Mouse (Mus musculus) cerebellum, adult 2 months (tissue): ENCODE measurements at regions not wholly inside any gene's neighbourhood (a gene's known extent, or its start where the extent isn't known, plus 50 kb on each side); places are given as distances from the start of the nearest gene placed in this dataset.

Experiments
- DNase-seq, 2 experiments: peaks; one replicate each; pipeline ENCODE4 v3.0.0; 2021
- H3K27ac ChIP-seq: fragments of 200-500 bp; 2 replicates; pipeline ENCODE4 v1.5.1; 2012; ENCODE audit warnings: low read length, control low read depth, inconsistent platforms; ENCODE audit not compliant: insufficient read depth
- H3K27me3 ChIP-seq: fragments of 200-500 bp; 2 replicates; pipeline ENCODE4 v1.6.1; 2012; ENCODE audit warnings: inconsistent platforms, mild to moderate bottlenecking, low read length, moderate library complexity; ENCODE audit not compliant: control insufficient read depth, insufficient read depth
- H3K4me1 ChIP-seq: fragments of 200-500 bp; 2 replicates; pipeline ENCODE4 v1.6.1; 2011; ENCODE audit warnings: low read length; ENCODE audit not compliant: control insufficient read depth, insufficient read depth
- H3K4me3 ChIP-seq: fragments of 200-500 bp; replicated peaks from 2 replicates; pipeline ENCODE3; 2011; ENCODE audit warnings: mild to moderate bottlenecking, low read depth, low read length, control low read depth; ENCODE audit not compliant: insufficient read depth
- CTCF ChIP-seq: fragments of 200-500 bp; IDR thresholded peaks from 2 replicates; pipeline ENCODE4 v1.5.1; 2011; ENCODE audit warnings: low read depth, mild to moderate bottlenecking, control low read depth, low read length, moderate library complexity, borderline replicate concordance; ENCODE audit not compliant: insufficient read depth
- POLR2A ChIP-seq: fragments of 200-500 bp; IDR thresholded peaks from 2 replicates; pipeline ENCODE4 v1.6.1; 2011; ENCODE audit warnings: low read length, control low read depth, borderline replicate concordance; ENCODE audit not compliant: insufficient read depth
- WGBS: fragments of 180-500 bp; shearing (Covaris S2); methylation state at CpG from one replicate; pipeline ENCODE4 v1.1.7; 2018; 5-methylcytosine and 5-hydroxymethylcytosine counted together

GRCm38 (mm10) chr14:71249387-71249965 is 649.8 kb upstream of the Fam160b2 start:
- DNase-seq, result peak in 1 of 2 experiments; percentile 29
- no peak for TF ChIP-seq CTCF
- no peak for TF ChIP-seq POLR2A
- WGBS, result 18% methylated on average over 7 of the region's 7 CpGs
- H3K27ac ChIP-seq, result no peak overlapping the region
- H3K27me3 ChIP-seq, result no peaks in the 10 kb centered on the region
- H3K4me1 ChIP-seq, result 0 out of 2 replicates have a peak, but pooled peaks cover 2% of the 10 kb centered on the region
- H3K4me3 ChIP-seq, result no peak overlapping the region

GRCm38 (mm10) chr14:71248534-71248933 is 648.9 kb upstream of the Fam160b2 start:
- Histone ChIP-seq H3K27me3 (no peaks in the 10 kb centered on the region), H3K4me1 (0 out of 2 replicates have a peak, but pooled peaks cover 2% of the 10 kb centered on the region), H3K27ac (no peak overlapping the region), H3K4me3 (no peak overlapping the region)
- DNase-seq, result no peak
- TF ChIP-seq CTCF, result no peak
- TF ChIP-seq POLR2A, result no peak
- 93% methylated on average over 2 of the region's 2 CpGs for whole genome bisulfite sequencing

GRCm38 (mm10) chr14:71241655-71242390 is 642.2 kb upstream of the Fam160b2 start:
- Histone ChIP-seq H3K4me3 (no peak overlapping the region), H3K4me1 (no peaks in the 10 kb centered on the region), H3K27me3 (no peaks in the 10 kb centered on the region), H3K27ac (no peak overlapping the region)
- WGBS, result 52% methylated on average over 10 of the region's 10 CpGs
- no peak for TF ChIP-seq POLR2A
- no peak for TF ChIP-seq CTCF
- DNase-seq, result peak in 1 of 2 experiments; percentile 7

- no peaks in the 10 kb centered on the region for H3K4me1 ChIP-seq
- no peak overlapping the region for H3K4me3 ChIP-seq
- 86% methylated on average over 6 of the region's 6 CpGs for WGBS
- no peak for DNase-seq
- TF ChIP-seq CTCF (no peak), POLR2A (no peak)
- no peaks in the 10 kb centered on the region for H3K27me3 ChIP-seq
- no peak overlapping the region for H3K27ac ChIP-seq
Measured at GRCm38 (mm10) chr14:71236192-71236591, 636.6 kb upstream of the Fam160b2 start.

GRCm38 (mm10) chr14:71234900-71235299 is 635.3 kb upstream of the Fam160b2 start:
- TF ChIP-seq CTCF (no peak), POLR2A (no peak)
- 96% methylated on average over 2 of the region's 2 CpGs for WGBS
- H3K27me3 ChIP-seq, result no peaks in the 10 kb centered on the region
- no peak for DNase-seq
- no peak overlapping the region for H3K4me3 ChIP-seq
- no peak overlapping the region for H3K27ac ChIP-seq
- no peaks in the 10 kb centered on the region for H3K4me1 ChIP-seq

GRCm38 (mm10) chr14:71234276-71234675 is 634.6 kb upstream of the Fam160b2 start:
- TF ChIP-seq CTCF (no peak), POLR2A (no peak)

GRCm38 (mm10) chr14:71231223-71231815 is 631.7 kb upstream of the Fam160b2 start:
- DNase-seq, result no peak
- H3K4me1 ChIP-seq, result no peaks in the 10 kb centered on the region
- WGBS, result 86% methylated on average over 4 of the region's 4 CpGs
- H3K27ac ChIP-seq, result no peak overlapping the region
- no peak overlapping the region for H3K4me3 ChIP-seq
- no peaks in the 10 kb centered on the region for H3K27me3 ChIP-seq
- TF ChIP-seq POLR2A, result no peak

More at GRCm38 (mm10) chr14:71234276-71234675, 634.6 kb upstream of the Fam160b2 start:
- no peak overlapping the region for H3K4me3 ChIP-seq
- no peaks in the 10 kb centered on the region for H3K4me1 ChIP-seq
- DNase-seq, result no peak
- 76% methylated on average over 2 of the region's 2 CpGs for WGBS
- H3K27me3 ChIP-seq, result no peaks in the 10 kb centered on the region
- H3K27ac ChIP-seq, result no peak overlapping the region
